Mouse (Mus musculus): ENCODE measurements around the gene Hand2. TPM values are rescaled to one million over a fixed set of nuclear protein-coding genes. Genes with fewer than 3 reads are reported as not detected.

The Hand2 gene
- total and polyA plus RNA-seq, 2 experiments from 2014 or later, result 11.7 to 39.5 TPM

GRCm38 (mm10) chr8:57353346-57354305 lies 32.8 kb downstream of the Hand2 start:
- peak overlapping the region; percentile 72 for H3K4me2 ChIP-seq (ENCODE audit: low read depth, low read length)
- peak overlapping the region; percentile 67 for H3K27ac ChIP-seq (ENCODE audit: low read depth)
- TF ChIP-seq CTCF (IDR thresholded peaks at IDR 0.05; ENCODE audit: low read depth), result peak; percentile 82
- TF ChIP-seq EP300 (IDR thresholded peaks at IDR 0.05; ENCODE audit: low read depth), result peak; percentile 48; the same call in 1 of the 2 replicates
- no peaks in the 10 kb centered on the region for H3K36me3 ChIP-seq (replicated peaks; ENCODE audit: control insufficient read depth, insufficient read depth, low read length)
- peak overlapping the region; percentile 64 for H3K9ac ChIP-seq (replicated peaks; ENCODE audit: low read depth, low read length)
- H3K4me3 ChIP-seq (ENCODE audit: low read depth, low read length), result peak overlapping the region; percentile 55
- H3K27me3 ChIP-seq (ENCODE audit: control insufficient read depth, insufficient read depth, low read length), result 0 out of 2 replicates have a peak, but pooled peaks cover 3% of the 10 kb centered on the region
- 5% methylated on average over 36 of the region's 37 CpGs for WGBS
- peak; percentile 87 for DNase-seq (ENCODE audit: low spot score)
- peak; percentile 90 for ATAC-seq (ENCODE audit: insufficient read depth, low read depth)
- no peaks in the 10 kb centered on the region for H3K9me3 ChIP-seq (replicated peaks; ENCODE audit: control insufficient read depth, low read length)
- peaks cover 14% of the 10 kb centered on the region for H3K4me1 ChIP-seq (ENCODE audit: control insufficient read depth, insufficient read depth)

DNA sequence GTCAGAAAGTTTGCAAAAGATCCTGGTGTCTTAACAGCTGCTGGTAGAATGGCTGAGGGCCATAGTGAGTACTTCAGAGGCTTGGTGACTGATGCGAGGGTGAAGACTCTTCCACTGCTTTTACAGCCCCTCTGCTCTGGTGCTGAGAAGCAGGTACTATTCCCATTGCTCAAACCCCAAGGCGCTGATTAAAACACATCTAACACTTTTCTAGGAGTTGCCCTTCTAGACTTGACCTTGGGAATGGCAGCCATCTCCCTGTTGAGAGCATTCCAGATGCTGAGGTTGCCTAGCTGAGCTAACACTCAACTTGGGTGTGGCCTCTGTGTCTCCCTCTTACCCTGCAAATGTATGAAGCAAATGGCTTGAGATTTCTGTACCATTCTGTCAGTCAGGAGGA lies 34.1 kb downstream of the Hand2 start:
- Histone ChIP-seq H3K4me3 (ENCODE audit: low read depth, low read length) (no peak overlapping the region), H3K9me3 (replicated peaks; ENCODE audit: control insufficient read depth, low read length) (no peaks in the 10 kb centered on the region), H3K27ac (ENCODE audit: low read depth) (peak overlapping the region; percentile 61), H3K4me2 (ENCODE audit: low read depth, low read length) (peak overlapping the region; percentile 11; the same call in 1 of the 2 replicates), H3K36me3 (replicated peaks; ENCODE audit: control insufficient read depth, insufficient read depth, low read length) (no peaks in the 10 kb centered on the region), H3K27me3 (ENCODE audit: control insufficient read depth, insufficient read depth, low read length) (no peaks in the 10 kb centered on the region), H3K9ac (replicated peaks; ENCODE audit: low read depth, low read length) (no peak overlapping the region), H3K4me1 (ENCODE audit: control insufficient read depth, insufficient read depth) (peaks cover 8% of the 10 kb centered on the region; the same call in 1 of the 2 replicates)
- 52% methylated on average over 2 of the region's 2 CpGs for WGBS
- DNase-seq (ENCODE audit: low spot score) (peak; percentile 7), ATAC-seq (ENCODE audit: insufficient read depth, low read depth) (no peak)
- no peak for TF ChIP-seq EP300 (IDR thresholded peaks at IDR 0.05; ENCODE audit: low read depth)
- TF ChIP-seq CTCF (IDR thresholded peaks at IDR 0.05; ENCODE audit: low read depth), result no peak

DNA sequence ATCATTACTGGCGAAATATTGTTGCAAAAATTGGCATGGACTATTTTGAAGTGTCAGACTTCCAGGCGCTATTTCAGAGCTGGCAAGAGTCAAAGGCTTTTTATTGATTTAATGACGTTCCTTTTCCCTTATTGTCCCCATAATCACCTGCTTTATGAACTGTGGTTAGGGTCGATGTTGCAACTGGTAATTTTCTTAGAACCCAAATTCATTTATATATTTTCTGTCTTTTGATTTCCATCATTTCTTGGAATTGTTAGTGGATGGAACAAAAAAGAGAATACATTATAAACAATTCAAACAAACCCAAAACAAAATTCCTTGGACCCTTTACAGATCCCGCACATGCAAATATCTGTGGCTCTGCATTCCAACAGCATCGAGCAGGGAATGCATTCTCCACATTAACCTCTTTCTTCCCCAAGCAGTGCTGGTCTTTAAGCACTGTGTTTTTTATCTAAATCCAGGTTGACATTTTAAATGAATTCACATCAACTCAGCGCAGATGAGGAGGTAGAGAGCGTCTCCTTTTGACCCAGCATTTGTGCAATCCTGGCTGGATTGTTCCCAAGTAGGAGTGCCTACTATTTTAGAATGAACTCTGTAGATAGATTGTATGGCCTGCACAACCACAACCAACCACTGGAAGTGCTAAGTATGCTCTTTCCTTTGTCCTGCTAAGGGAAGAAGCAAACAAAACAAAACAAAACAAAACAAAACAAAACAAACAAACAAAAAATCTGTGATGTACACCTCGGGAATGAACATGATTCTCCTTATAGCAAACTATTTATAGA lies 35.9 kb downstream of the Hand2 start:
- no peak for ATAC-seq (ENCODE audit: insufficient read depth, low read depth)
- TF ChIP-seq EP300 (IDR thresholded peaks at IDR 0.05; ENCODE audit: low read depth) (no peak), CTCF (IDR thresholded peaks at IDR 0.05; ENCODE audit: low read depth) (peak; percentile 34; the same call in 1 of the 2 replicates)
- Histone ChIP-seq H3K27me3 (ENCODE audit: control insufficient read depth, insufficient read depth, low read length) (no peaks in the 10 kb centered on the region), H3K9ac (replicated peaks; ENCODE audit: low read depth, low read length) (no peak overlapping the region), H3K27ac (ENCODE audit: low read depth) (peak overlapping the region; percentile 65), H3K4me2 (ENCODE audit: low read depth, low read length) (no peak overlapping the region), H3K4me3 (ENCODE audit: low read depth, low read length) (no peak overlapping the region), H3K4me1 (ENCODE audit: control insufficient read depth, insufficient read depth) (peaks cover 21% of the 10 kb centered on the region), H3K36me3 (replicated peaks; ENCODE audit: control insufficient read depth, insufficient read depth, low read length) (no peaks in the 10 kb centered on the region), H3K9me3 (replicated peaks; ENCODE audit: control insufficient read depth, low read length) (no peaks in the 10 kb centered on the region)
- 37% methylated on average over 9 of the region's 9 CpGs for WGBS
- peak; percentile 53 for DNase-seq (ENCODE audit: low spot score)

GRCm38 (mm10) chr8:57360493-57360892 lies 39.7 kb downstream of the Hand2 start:
- Histone ChIP-seq H3K4me2 (ENCODE audit: low read depth, low read length) (no peak overlapping the region), H3K9ac (replicated peaks; ENCODE audit: low read depth, low read length) (no peak overlapping the region), H3K4me1 (ENCODE audit: control insufficient read depth, insufficient read depth) (peaks cover 13% of the 10 kb centered on the region), H3K4me3 (ENCODE audit: low read depth, low read length) (no peak overlapping the region), H3K9me3 (replicated peaks; ENCODE audit: control insufficient read depth, low read length) (peaks cover 1% of the 10 kb centered on the region; the same call in 1 of the 2 replicates), H3K27ac (ENCODE audit: low read depth) (peak overlapping the region; percentile 70), H3K27me3 (ENCODE audit: control insufficient read depth, insufficient read depth, low read length) (no peaks in the 10 kb centered on the region), H3K36me3 (replicated peaks; ENCODE audit: control insufficient read depth, insufficient read depth, low read length) (no peaks in the 10 kb centered on the region)
- no peak for TF ChIP-seq CTCF (IDR thresholded peaks at IDR 0.05; ENCODE audit: low read depth)
- no peak for TF ChIP-seq EP300 (IDR thresholded peaks at IDR 0.05; ENCODE audit: low read depth)
- no peak for ATAC-seq (ENCODE audit: insufficient read depth, low read depth)
- DNase-seq (ENCODE audit: low spot score), result no peak
- 5% methylated on average over 2 of the region's 2 CpGs for WGBS
